Mouse (Mus musculus) left cerebral cortex, adult 2 months (tissue): ENCODE results near the gene Gm49425. TPM values are rescaled to one million over a fixed set of nuclear protein-coding genes. Genes with fewer than 3 reads are reported as not detected.
A peak's percentile ranks its signal among the peaks of the same experiment; 100 is the strongest.

ENCODE experiments used
- DNase-seq, 2 experiments: peaks; one replicate each; pipeline ENCODE4 v3.0.0; 2021 to 2022; ENCODE audit warnings: low spot score in 2 of 2, mixed read lengths in 1 of 2; ENCODE audit errors: extremely low spot score in 1 of 2
- H3K27ac ChIP-seq: fragments of 200-600 bp; 2 replicates; pipeline ENCODE4 v1.8.1; 2022
- H3K4me3 ChIP-seq: fragments of 200-600 bp; 2 replicates; pipeline ENCODE4 v1.8.1; 2022
- CTCF ChIP-seq: fragments of 200-600 bp; IDR thresholded peaks from 2 replicates; pipeline ENCODE4 v1.8.1; 2022; ENCODE audit warnings: antibody characterized with exemption, mild to moderate bottlenecking, moderate library complexity
- intact Hi-C: fragments of 180-260 bp; cut with DNase I; formaldehyde crosslinking; loops from one replicate; pipeline ENCODE4 v1.15.1; 2025
- microRNA-seq, 2 experiments: library from miRNA; unstranded; fragments of <30 nt; microRNA quantifications; one replicate each; pipeline ENCODE4 v1.2.0; 2021
- total RNA-seq, 2 experiments: library from RNA; stranded (reverse); gene quantifications; 2 replicates each; pipeline ENCODE4 v1.2.3; 2021

The Gm49425 gene
- total RNA-seq, 2 experiments from 2014 or later: not detected

DNA sequence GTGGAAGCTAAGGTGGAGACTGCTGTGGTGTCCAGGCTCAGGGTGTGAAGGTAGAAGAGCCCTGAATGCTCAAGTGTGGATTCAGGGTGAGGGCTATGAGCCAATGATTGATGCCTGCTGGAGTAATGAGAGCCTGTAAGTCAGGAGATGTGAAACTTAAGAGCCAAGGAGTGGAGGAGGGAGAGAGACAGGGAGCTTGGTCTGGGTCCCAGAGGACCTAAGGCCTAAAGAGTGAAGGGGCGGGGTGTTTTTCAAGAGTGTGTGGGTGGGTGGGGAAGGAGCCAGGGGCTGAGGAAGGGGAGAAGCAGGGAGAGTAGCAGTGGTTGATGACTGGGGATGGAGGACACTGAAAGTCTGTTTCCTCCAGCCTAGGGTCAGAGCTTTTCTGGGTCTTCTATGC is 33.4 kb downstream of the Gm49425 start:
- no peak for TF ChIP-seq CTCF
- H3K27ac ChIP-seq: no peak overlapping the region
- DNase-seq: no peak
- intact Hi-C loops: no loop called here
- H3K4me3 ChIP-seq: no peak overlapping the region

GRCm38 (mm10) chr15:101482056-101482455 is 35.0 kb downstream of the Gm49425 start:
- TF ChIP-seq CTCF: no peak
- H3K4me3 ChIP-seq: no peak overlapping the region
- no peak overlapping the region for H3K27ac ChIP-seq
- intact Hi-C loops: no loop called here
- no peak for DNase-seq

- DNase-seq: no peak
- Histone ChIP-seq H3K4me3 (peak overlapping the region; percentile 35; the same call in 1 of the 2 replicates), H3K27ac (no peak overlapping the region)
Measured at GRCm38 (mm10) chr15:101479666-101480060, 37.4 kb downstream of the Gm49425 start.

GRCm38 (mm10) chr15:101479007-101479665 is 37.9 kb downstream of the Gm49425 start:
- peak overlapping the region; percentile 35 for H3K4me3 ChIP-seq
- intact Hi-C loops: no loop called here
- DNase-seq: peak; percentile 34 to 51

More at GRCm38 (mm10) chr15:101479666-101480060, 37.4 kb downstream of the Gm49425 start:
- intact Hi-C loops: no loop called here
- no peak for TF ChIP-seq CTCF

DNA sequence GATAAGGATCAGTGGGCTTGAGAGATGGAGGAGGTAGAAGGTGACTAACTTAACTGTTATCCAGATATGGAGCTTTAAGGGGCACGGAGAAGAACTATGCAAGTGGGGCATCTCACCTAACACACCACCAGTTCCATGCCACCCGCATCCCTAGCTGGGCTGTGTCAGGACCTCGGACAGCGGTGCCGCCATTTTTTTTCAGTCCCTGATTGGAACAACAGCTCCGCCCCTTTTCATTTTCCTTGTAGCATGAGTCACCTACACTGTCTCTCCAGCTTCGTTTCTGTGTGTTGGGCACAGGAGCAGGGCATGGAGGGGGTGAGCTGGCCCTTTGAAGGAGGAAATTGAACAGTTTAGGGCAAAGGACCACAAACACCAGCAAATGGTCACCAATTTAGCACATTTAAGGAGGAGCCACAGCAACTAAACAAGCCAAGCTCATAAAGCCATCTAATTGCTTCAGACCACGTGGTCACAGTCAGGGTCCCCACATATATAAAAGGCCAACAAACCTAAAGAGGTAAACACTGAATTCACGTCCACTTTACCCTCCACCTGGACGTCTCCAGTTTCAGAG is 44.0 kb downstream of the Gm49425 start, which contains the start of gene Krt86:
Gene Krt86 (plus strand): TSS at position 527 of the 577 bp plus-strand sequence.
- intact Hi-C loops: no loop called here

More at GRCm38 (mm10) chr15:101479007-101479665, 37.9 kb downstream of the Gm49425 start:
- no peak overlapping the region for H3K27ac ChIP-seq
- TF ChIP-seq CTCF: peak; percentile 56

DNA sequence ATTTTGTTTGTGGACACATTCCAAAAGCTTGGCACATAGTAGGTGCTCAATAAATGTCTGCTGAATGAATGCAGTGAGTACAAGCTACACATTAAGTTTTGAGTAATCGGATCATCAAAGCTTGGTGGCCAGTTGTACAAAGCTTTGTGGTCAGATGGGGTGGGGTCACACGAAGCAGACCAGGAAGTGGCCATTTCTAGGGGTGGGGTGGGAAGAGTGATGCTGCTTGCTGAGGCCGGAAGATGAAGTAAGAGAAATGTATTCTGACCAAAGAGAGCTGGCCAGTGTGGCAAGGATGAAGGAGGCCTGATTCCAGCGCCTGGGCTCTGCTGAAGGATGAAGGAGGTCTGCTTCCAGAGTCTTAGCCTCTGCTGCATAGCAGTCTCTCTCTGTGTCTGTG is 48.0 kb downstream of the Gm49425 start:
- intact Hi-C loops: no loop called here
- Histone ChIP-seq H3K27ac (no peak overlapping the region), H3K4me3 (no peak overlapping the region)
- no peak for DNase-seq
- no peak for TF ChIP-seq CTCF

More for the DNA sequence above, 44.0 kb downstream of the Gm49425 start, which contains the start of gene Krt86:
- no peak for DNase-seq
- H3K27ac ChIP-seq: no peak within 1 kb of the TSS
- no peak for TF ChIP-seq CTCF
- H3K4me3 ChIP-seq: no peak within 1 kb of the TSS

Small RNA genes within 50 kb of the gene (microRNA-seq; reads per million reads assigned to microRNA genes)
- gene Gm44393: 0 reads per million in 2 experiments

Other genes with a start within 250 kb of the Gm49425 start
- gene Atg101, start 233.0 kb downstream of the Gm49425 start, total RNA-seq: 10 to 100 TPM; 41.9 to 44.5 TPM
- under 1 TPM; 0.30 to 0.41 TPM for gene 6030408B16Rik, start 224.0 kb downstream of the Gm49425 start, total RNA-seq
- gene Krt80, start 147.1 kb downstream of the Gm49425 start, total RNA-seq: 1 to 10 TPM; 2.9 to 3.9 TPM
- under 1 TPM; 0.09 to 0.48 TPM for gene Krt7, start 106.2 kb downstream of the Gm49425 start, total RNA-seq
- gene Krt87, start 78.5 kb downstream of the Gm49425 start, total RNA-seq: under 1 TPM in 1 of 2 experiments, not detected in 1; 0.14 TPM
- gene Krt88, start 69.5 kb downstream of the Gm49425 start, total RNA-seq: not detected
- not detected for gene Krt81, start 53.5 kb downstream of the Gm49425 start, total RNA-seq
- gene Krt86, start 43.8 kb downstream of the Gm49425 start, total RNA-seq: not detected
- not detected for gene Krt83, start 25.7 kb downstream of the Gm49425 start, total RNA-seq
- gene Krt84, start 15.6 kb upstream of the Gm49425 start, total RNA-seq: not detected
- gene Krt82, start 33.4 kb upstream of the Gm49425 start, total RNA-seq: not detected
- not detected for gene Krt90, start 45.7 kb upstream of the Gm49425 start, total RNA-seq
- gene Krt75, start 56.6 kb upstream of the Gm49425 start, total RNA-seq: not detected
- gene Gm5414, start 110.9 kb upstream of the Gm49425 start, total RNA-seq: not detected
- not detected for gene Gm5478, start 130.1 kb upstream of the Gm49425 start, total RNA-seq
- not detected for gene Krt6b, start 163.0 kb upstream of the Gm49425 start, total RNA-seq
- not detected for gene Krt6a, start 177.0 kb upstream of the Gm49425 start, total RNA-seq
- gene Krt5, start 195.6 kb upstream of the Gm49425 start, total RNA-seq: not detected
- not detected for gene Krt71, start 225.8 kb upstream of the Gm49425 start, total RNA-seq